Mouse (Mus musculus) stomach, postnatal 0 days (tissue): ENCODE results near the gene Mmp21. TPM values are rescaled to one million over a fixed set of nuclear protein-coding genes. Genes with fewer than 3 reads are reported as not detected.
A peak's percentile ranks its signal among the peaks of the same experiment; 100 is the strongest.

ENCODE experiments used
- ATAC-seq: fragments of 200-750 bp; cut with Nextera tagmentation; 2 replicates; pipeline ENCODE4 v1.8.0; 2017; ENCODE audit not compliant: low FRiP score, low TSS enrichment
- DNase-seq: peaks from one replicate; pipeline ENCODE4 v3.0.0-alpha.2; 2016; ENCODE audit warnings: low spot score
- H3K27ac ChIP-seq: fragments of 300-500 bp; sonication (generic); replicated peaks from 2 replicates; pipeline ENCODE4 v1.5.1; 2014; ENCODE audit warnings: mild to moderate bottlenecking, control low read depth
- H3K27me3 ChIP-seq: fragments of 300-500 bp; sonication (generic); 2 replicates; pipeline ENCODE4 v1.6.1; 2014; ENCODE audit warnings: low read length; ENCODE audit not compliant: control insufficient read depth, insufficient read depth
- H3K36me3 ChIP-seq: fragments of 300-500 bp; sonication (generic); 2 replicates; pipeline ENCODE4 v1.6.1; 2014; ENCODE audit warnings: low read length, mixed read lengths; ENCODE audit not compliant: control insufficient read depth, insufficient read depth
- H3K4me1 ChIP-seq: fragments of 300-500 bp; sonication (generic); replicated peaks from 2 replicates; pipeline ENCODE4 v1.6.1; 2014; ENCODE audit warnings: antibody characterized with exemption; ENCODE audit not compliant: control insufficient read depth, insufficient read depth
- H3K4me2 ChIP-seq: fragments of 300-500 bp; sonication (generic); replicated peaks from 2 replicates; pipeline ENCODE4 v1.6.1; 2014; ENCODE audit warnings: low read depth, mild to moderate bottlenecking, control low read depth, moderate library complexity
- H3K4me3 ChIP-seq: fragments of 300-500 bp; sonication (generic); 2 replicates; pipeline ENCODE4 v1.5.1; 2014; ENCODE audit warnings: low read depth, low read length, control low read depth
- H3K9ac ChIP-seq: fragments of 300-500 bp; sonication (generic); 2 replicates; pipeline ENCODE4 v1.6.1; 2014; ENCODE audit warnings: mild to moderate bottlenecking, low read length, control low read depth, mixed read lengths
- H3K9me3 ChIP-seq: fragments of 300-500 bp; sonication (generic); 2 replicates; pipeline ENCODE4 v1.6.1; 2016; ENCODE audit warnings: low read length; ENCODE audit not compliant: control insufficient read depth
- CTCF ChIP-seq: IDR thresholded peaks from 2 replicates; pipeline ENCODE4 v1.5.1; 2016; ENCODE audit warnings: antibody characterized with exemption, low read depth, mild to moderate bottlenecking, moderate library complexity
- EP300 ChIP-seq: optimal IDR thresholded peaks from 2 replicates; pipeline ENCODE3; 2016; ENCODE audit warnings: antibody characterized with exemption
- WGBS: fragments of 180-500 bp; shearing (Covaris S2); extraction: QIAGEN DNeasy Blood & Tissue Kit; methylation state at CpG from one replicate; pipeline ENCODE4 v1.1.7; 2014; 5-methylcytosine and 5-hydroxymethylcytosine counted together
- polyA plus RNA-seq: library from polyadenylated mRNA; unstranded; fragments of >200 nt; fragmentation: Nextera tagmentation; extraction: Ambion mirVana; gene quantifications from 2 replicates; pipeline ENCODE4 v1.2.1, GENCODE M21; 2015

Mmp21 gene
- polyA plus RNA-seq, 1 experiment from 2014 or later: 0.06 TPM

DNA sequence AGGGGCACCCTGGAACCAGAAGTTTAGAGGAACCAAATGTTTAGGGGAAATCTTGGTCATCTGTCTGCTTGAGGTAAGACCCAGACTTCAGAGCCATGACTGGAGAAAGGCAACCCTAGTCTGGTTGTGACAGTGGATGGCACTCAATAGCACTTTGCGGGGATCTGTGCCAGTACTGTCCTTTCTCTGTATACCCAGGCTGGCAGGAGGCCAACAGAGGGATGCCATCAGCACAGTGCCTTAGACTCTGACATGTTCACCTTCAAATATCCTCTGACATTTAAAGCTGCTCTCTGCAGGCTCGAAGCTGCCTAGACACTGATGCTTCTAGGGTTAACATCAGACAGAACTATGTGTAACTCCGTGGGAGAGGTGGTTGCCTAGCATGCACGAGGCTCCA, 422 bp downstream of the Mmp21 start:
- ATAC-seq: no peak

DNA sequence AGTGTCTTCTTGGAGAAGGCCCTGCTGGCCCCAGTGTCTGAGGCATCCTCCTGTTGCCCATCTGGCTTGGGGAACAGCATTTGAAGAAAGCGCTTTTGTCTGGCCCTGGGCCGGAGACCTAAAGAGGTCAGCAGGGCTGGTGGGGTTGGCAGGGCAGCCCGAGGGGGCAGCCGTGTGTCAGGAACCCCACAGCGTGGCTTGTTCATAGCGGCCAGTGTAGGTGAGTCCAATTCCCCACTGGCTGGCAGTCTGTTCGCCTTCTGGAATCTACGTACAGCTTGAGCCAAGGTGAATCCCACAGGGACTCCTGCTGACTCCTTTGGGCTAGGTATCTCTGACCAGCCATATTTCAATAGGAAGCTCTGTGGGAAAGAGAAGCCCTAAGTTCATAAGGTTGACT, 1.1 kb downstream of the Mmp21 start:
- DNase-seq (no peak), ATAC-seq (no peak)
- Histone ChIP-seq H3K36me3 (no peaks in the 10 kb centered on the region), H3K4me3 (no peak overlapping the region), H3K4me2 (no peak overlapping the region), H3K4me1 (no peaks in the 10 kb centered on the region), H3K9ac (no peak overlapping the region), H3K9me3 (no peaks in the 10 kb centered on the region), H3K27me3 (no peaks in the 10 kb centered on the region), H3K27ac (no peak overlapping the region)
- TF ChIP-seq CTCF (no peak), EP300 (no peak)
- 91% methylated on average over 8 of the region's 8 CpGs for WGBS

More for the DNA sequence above, 422 bp downstream of the Mmp21 start:
- no peak overlapping the region for H3K9ac ChIP-seq
- H3K36me3 ChIP-seq: no peaks in the 10 kb centered on the region
- no peaks in the 10 kb centered on the region for H3K4me1 ChIP-seq
- WGBS: 50% methylated on average over 4 of the region's 4 CpGs
- H3K4me3 ChIP-seq: no peak overlapping the region
- no peaks in the 10 kb centered on the region for H3K27me3 ChIP-seq
- H3K27ac ChIP-seq: no peak overlapping the region
- no peak for DNase-seq
- H3K9me3 ChIP-seq: no peaks in the 10 kb centered on the region
- H3K4me2 ChIP-seq: no peak overlapping the region
- no peak for TF ChIP-seq EP300

GRCm38 (mm10) chr7:133676002-133676401, 3.9 kb downstream of the Mmp21 start:
- no peak overlapping the region for H3K4me3 ChIP-seq
- H3K9me3 ChIP-seq: no peaks in the 10 kb centered on the region
- TF ChIP-seq EP300 (no peak), CTCF (peak; percentile 48)
- no peaks in the 10 kb centered on the region for H3K4me1 ChIP-seq
- peaks cover 11% of the 10 kb centered on the region; the same call in 1 of the 2 replicates for H3K36me3 ChIP-seq
- no peaks in the 10 kb centered on the region for H3K27me3 ChIP-seq
- 72% methylated on average over 9 of the region's 9 CpGs for WGBS
- ATAC-seq: no peak
- DNase-seq: no peak
- H3K9ac ChIP-seq: no peak overlapping the region
- no peak overlapping the region for H3K4me2 ChIP-seq
- H3K27ac ChIP-seq: no peak overlapping the region

DNA sequence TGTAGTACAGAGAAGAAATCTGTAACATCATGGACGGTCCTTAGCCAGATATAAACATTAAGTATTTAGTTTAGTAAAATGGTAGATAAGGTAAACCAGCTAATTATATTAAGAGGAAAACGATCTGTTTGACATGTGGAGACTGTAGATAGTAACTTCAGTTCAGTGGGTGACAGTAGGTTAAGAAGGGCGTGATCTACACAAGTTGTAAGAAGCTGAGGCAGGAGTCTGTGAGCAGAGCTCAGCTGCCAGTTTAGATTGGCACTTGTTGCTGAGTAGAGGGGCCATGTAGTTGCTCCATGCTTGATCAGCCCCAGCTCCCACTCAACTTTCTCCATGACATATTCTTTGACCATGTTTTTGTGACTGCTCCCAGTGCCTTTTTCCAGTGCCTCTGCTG, 9.0 kb downstream of the Mmp21 start:
- DNase-seq: no peak
- 87% methylated on average over 3 of the region's 3 CpGs for WGBS
- Histone ChIP-seq H3K36me3 (peaks cover 23% of the 10 kb centered on the region), H3K27me3 (no peaks in the 10 kb centered on the region), H3K4me1 (no peaks in the 10 kb centered on the region), H3K4me3 (no peak overlapping the region), H3K4me2 (no peak overlapping the region), H3K27ac (no peak overlapping the region), H3K9me3 (no peaks in the 10 kb centered on the region), H3K9ac (no peak overlapping the region)
- no peak for ATAC-seq
- TF ChIP-seq CTCF (no peak), EP300 (no peak)

DNA sequence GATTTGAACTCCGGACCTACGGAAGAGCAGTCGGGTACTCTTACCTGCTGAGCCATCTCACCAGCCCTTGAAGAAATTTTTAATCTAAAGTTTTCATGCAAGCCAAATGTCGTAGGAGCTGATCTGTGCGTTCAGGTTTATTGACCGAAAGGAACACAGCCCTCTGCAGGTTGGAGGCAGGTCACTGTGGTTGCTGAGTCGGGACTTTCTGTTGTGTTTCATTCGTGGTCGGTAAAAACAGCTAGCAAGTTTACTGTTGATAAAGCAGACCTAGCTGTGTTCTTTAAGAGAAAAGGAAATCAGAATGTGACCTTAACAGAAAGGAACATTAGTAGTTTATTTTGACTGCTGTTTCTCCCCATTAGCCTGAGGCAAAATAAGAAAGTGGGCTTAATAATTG, 9.9 kb downstream of the Mmp21 start:
- 92% methylated on average over 9 of the region's 9 CpGs for WGBS
- Histone ChIP-seq H3K27me3 (no peaks in the 10 kb centered on the region), H3K4me1 (no peaks in the 10 kb centered on the region), H3K4me3 (no peak overlapping the region), H3K9me3 (no peaks in the 10 kb centered on the region), H3K27ac (no peak overlapping the region), H3K36me3 (peaks cover 30% of the 10 kb centered on the region), H3K4me2 (no peak overlapping the region), H3K9ac (no peak overlapping the region)
- TF ChIP-seq CTCF (no peak), EP300 (no peak)
- DNase-seq (no peak), ATAC-seq (no peak)

- Histone ChIP-seq H3K36me3 (peaks cover 30% of the 10 kb centered on the region), H3K27ac (no peak overlapping the region), H3K4me2 (no peak overlapping the region), H3K27me3 (no peaks in the 10 kb centered on the region), H3K9me3 (no peaks in the 10 kb centered on the region), H3K9ac (no peak overlapping the region), H3K4me3 (no peak overlapping the region), H3K4me1 (no peaks in the 10 kb centered on the region)
- ATAC-seq (no peak), DNase-seq (peak; percentile 30)
- TF ChIP-seq CTCF (peak; percentile 70), EP300 (no peak)
- 88% methylated on average over 1 of the region's 1 CpGs for WGBS
Observed at GRCm38 (mm10) chr7:133669071-133669470, 10.8 kb downstream of the Mmp21 start.
